In genomic region chr2:132312616-132313015, GRCm38 (mm10) we compare ENCODE assay signal across 17 mouse cellular contexts.
"Had no signal": no experiment of that assay in that cellular context is flagged by ENCODE, and none has a peak within 500 bp of the region (broad histone marks: within the 10 kb centered on the region; RNA-seq: fewer than 3 reads in every experiment).

No protein-coding gene starts in this region.

- H3K9ac ChIP-seq: liver, postnatal 0 days; lung, embryonic 15.5 days; midbrain, embryonic 12.5 days; neural tube, embryonic 12.5 days; stomach, embryonic 15.5 days had no signal

- H3K4me3 ChIP-seq: lung, embryonic 15.5 days; megakaryocyte, embryonic 14.5 days; midbrain, embryonic 12.5 days; neural tube, embryonic 12.5 days; stomach, embryonic 15.5 days had no signal

- H3K4me2 ChIP-seq: lung, embryonic 15.5 days; midbrain, embryonic 12.5 days; neural tube, embryonic 12.5 days; stomach, embryonic 15.5 days had no signal

- DNase-seq: liver, postnatal 0 days; lung, adult 2 months; lung, postnatal 14 days; lung, postnatal 36 days; midbrain, embryonic 14.5 days; right cerebral cortex, postnatal 14 days; thymus, adult 2 months; thymus, postnatal 25 days; thymus, postnatal 4 days had no signal

- H3K27ac ChIP-seq: lung, embryonic 15.5 days; macrophage; midbrain, embryonic 12.5 days; neural tube, embryonic 12.5 days; stomach, embryonic 15.5 days; stomach, postnatal 0 days had no signal

- H3K27me3 ChIP-seq: lung, embryonic 15.5 days; megakaryocyte, embryonic 14.5 days; midbrain, embryonic 12.5 days; neural tube, embryonic 12.5 days; stomach, embryonic 15.5 days had no signal

- ATAC-seq: liver, postnatal 0 days; lung, postnatal 0 days had no signal

- H3K36me3 ChIP-seq: lung, embryonic 15.5 days; stomach, embryonic 15.5 days had no signal

- H3K4me1 ChIP-seq: lung, embryonic 15.5 days; midbrain, embryonic 12.5 days; neural tube, embryonic 12.5 days; stomach, embryonic 15.5 days had no signal

- H3K9me3 ChIP-seq: lung, embryonic 15.5 days; midbrain, embryonic 12.5 days; neural tube, embryonic 12.5 days; stomach, embryonic 15.5 days had no signal
